Mouse (Mus musculus) 3T3-L1 (cell line): ENCODE measurements around the gene Zdhhc4.
A peak's percentile ranks its signal among the peaks of the same experiment; 100 is the strongest.

Source experiments
- DNase-seq: peaks from one replicate; pipeline ENCODE4 v3.0.0-alpha.2; 2015; ENCODE audit warnings: low read depth, low spot score

Gene Zdhhc4

DNA sequence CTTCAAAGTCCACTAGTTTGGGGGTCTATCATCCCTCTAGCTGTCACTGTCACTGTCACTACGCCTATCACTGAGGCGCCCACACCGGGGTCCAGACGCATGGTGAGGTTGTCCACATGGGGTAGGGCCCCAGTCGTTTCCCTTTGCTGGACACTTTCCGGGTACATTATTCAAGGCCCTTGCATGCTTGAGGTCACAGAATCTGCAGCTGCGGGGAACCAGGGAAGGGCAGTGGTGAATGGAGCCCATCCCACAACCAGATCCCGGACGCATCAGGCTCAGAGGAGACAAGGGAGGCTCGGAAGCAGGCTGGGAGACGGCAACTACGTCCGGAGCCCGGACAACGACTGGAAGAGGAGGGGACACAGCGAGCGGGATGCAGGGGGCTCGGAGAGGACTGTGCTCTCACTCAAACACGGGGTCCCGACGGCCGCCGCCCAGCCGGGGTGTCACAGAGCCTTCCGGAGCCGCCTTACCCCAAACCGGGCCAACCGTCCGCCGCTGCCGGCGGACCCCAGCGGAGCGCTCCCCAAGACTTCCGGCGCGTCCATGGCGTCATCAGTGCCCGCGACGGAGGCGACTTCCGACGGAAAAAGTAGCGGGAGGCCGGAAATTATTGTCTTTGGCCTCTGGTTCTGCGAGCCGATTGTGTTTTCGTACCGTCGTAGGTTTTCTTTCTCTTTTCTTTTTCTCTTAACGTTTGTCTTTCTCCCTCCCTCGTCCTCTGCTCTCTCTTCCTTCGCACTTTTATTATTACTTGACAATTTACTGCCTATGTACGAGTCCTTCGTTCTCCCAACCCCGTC lies at the start of gene Zdhhc4:
Gene Zdhhc4, minus strand, starts transcription at position 567 of the 806 bp plus-strand sequence.
- DNase-seq: peak; percentile 85

DNA sequence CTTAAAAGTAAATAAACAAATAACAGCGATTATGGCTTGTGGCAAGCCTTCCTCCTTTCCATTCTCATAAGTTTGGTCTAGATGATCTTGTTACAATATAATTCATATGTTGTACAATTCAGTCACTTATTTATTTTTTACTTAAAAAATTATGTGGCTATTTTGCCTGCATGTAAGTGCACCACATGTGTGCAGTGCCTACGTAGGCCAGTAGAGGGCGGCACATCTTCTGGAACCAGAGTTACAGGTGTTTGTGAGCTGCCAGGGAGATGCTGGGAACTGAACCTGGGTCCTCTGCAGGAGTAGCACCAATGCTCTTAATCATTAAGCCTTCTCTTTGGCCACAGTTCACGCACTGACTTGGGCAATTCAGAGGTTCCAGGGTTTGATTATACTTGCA lies 47.1 kb upstream of the Zdhhc4 start:
- DNase-seq: peak; percentile 10

DNA sequence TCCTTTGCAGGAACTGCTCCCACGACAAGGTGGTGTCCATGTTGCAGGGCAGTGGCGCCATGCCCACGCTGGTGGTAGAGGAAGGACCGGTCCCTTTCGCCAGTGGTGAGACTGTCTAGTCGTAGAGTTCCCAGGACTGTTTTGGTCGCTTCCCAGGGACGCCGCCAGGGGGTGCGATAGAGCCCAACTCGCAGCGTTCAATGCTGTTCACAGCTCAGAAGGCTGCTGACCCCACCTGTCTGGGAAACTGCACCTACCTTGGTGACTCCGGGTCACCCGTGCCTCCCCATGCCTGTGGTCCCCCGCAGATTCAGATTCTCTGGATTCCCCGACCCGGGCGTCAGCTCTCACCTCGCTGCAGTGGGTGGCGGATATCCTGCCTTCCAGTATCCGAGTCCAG lies 46.2 kb upstream of the Zdhhc4 start:
- peak; percentile 23 for DNase-seq

DNA sequence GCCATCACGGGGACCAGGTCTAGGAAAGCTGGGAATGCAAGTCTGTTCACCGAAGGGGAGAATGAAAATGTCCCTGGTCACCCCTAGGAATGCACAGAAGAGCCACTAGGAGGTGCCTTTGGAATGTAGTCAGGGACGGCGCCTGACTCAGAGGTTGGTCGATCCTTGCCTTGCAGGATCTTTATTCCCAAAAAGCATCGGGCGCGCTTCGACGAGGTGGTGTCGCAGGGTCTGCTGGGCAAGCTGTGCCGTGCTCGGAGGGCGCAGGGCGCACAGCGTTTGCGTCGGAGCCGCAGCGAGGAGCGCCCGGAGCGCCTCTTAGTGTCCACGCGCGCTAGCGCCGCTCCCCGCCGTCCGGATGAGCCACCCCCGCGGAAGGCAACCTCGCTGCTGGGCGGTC lies 43.8 kb upstream of the Zdhhc4 start:
- DNase-seq: peak; percentile 25

DNA sequence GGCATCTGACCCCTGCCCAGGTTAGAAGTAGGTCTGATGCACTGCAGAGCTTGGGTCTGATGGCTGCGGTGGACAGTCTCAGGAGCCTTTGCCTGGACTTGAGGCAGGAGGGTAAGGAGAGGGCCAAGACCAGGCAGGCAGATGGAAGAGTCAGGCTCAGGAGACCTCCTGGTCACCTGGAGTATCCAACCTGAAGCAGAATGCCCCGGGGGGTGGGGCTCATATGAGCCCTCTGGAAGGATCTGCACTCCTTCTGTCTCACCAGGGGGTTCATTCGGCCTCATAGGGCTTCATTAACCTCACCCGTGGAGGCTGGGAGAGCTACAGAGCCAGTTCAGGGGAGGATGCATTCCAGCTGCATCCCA lies 42.1 kb upstream of the Zdhhc4 start:
- no peak for DNase-seq

DNA sequence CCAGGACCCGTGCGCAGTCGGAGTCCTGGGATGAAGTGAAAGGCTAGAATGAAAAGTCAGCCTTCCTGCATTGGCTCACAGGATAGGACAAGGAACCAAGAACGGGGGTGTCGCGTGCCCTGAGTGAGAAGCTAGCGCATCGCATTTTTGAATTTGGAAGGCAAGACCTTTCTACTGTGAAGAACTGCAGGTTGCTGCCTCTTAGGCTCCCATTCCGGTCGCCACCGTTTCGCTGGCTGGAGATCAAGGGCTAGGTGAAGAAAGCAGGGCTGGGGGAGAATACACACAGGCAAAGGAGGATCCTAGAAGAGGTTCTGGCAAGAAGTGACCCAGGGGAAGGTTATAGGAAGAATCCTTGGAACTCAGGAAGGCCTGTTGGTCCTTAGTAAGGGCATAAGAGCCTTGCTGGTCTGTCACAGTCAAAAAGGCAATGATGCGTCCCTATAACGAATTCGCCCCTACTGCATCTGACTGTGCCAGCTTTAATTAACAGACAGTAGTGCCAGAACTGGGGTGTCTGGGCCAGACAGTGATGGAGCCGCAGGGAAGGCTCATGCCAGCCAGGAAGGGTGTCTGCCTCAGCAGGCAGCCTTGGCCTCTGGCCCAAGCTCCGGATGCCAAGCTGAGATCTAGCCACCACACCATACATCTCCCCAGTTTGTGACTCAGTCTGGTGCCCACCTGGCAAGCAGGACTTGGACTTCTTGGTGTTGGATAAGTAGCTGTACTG lies 41.5 kb upstream of the Zdhhc4 start:
- DNase-seq: no peak

DNA sequence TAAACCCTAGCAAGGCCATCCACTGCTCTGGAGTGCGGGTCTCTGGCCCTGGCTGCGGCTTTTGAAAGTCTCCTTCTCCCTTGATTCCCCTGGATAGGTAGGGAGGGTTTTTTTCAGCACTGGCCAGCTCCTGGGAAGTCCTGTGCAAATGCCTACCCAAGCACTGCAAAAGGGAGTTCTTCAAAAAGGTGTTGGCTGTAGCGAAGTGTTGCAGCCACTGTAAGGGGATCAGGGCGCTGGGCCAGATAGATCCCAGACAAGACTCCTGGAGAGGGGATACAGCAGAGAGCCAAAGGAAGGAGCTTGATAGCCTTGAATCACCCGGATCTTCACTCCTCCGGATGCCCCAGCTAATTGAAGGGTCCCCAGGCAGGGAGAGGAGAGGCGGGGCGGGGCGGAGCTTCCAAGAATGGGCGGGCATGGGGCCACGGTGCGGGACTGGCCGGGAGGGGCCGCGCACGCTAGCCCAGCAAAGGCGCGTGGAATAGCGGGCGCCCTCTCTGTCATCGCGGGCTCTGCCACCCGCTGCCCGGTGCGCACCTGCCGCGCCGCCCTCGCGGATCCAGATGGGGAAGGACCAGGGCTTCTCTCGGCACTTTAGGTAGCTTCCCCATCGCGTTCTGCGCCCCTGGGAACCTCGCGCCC lies 40.7 kb upstream of the Zdhhc4 start:
- no peak for DNase-seq

DNA sequence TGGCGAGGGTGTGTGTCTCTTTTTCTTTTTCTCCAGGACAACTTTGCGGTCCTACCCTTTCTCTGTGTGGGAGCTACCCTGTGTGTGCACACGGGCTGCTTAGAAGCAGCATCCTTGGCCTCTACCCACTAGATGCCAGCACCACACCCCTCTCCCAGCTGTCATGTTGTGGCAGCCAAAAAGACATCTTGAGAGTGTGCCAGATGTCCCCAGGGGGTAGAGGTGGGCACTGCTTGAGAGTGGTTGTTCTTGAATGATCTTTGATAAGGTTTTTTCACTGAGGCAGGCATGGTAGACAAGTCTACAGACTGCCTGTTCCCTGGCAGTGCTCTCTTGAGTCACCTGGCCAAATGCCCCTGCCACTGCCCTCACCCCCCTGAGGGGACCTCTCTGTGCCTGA lies 38.9 kb upstream of the Zdhhc4 start:
- no peak for DNase-seq

DNA sequence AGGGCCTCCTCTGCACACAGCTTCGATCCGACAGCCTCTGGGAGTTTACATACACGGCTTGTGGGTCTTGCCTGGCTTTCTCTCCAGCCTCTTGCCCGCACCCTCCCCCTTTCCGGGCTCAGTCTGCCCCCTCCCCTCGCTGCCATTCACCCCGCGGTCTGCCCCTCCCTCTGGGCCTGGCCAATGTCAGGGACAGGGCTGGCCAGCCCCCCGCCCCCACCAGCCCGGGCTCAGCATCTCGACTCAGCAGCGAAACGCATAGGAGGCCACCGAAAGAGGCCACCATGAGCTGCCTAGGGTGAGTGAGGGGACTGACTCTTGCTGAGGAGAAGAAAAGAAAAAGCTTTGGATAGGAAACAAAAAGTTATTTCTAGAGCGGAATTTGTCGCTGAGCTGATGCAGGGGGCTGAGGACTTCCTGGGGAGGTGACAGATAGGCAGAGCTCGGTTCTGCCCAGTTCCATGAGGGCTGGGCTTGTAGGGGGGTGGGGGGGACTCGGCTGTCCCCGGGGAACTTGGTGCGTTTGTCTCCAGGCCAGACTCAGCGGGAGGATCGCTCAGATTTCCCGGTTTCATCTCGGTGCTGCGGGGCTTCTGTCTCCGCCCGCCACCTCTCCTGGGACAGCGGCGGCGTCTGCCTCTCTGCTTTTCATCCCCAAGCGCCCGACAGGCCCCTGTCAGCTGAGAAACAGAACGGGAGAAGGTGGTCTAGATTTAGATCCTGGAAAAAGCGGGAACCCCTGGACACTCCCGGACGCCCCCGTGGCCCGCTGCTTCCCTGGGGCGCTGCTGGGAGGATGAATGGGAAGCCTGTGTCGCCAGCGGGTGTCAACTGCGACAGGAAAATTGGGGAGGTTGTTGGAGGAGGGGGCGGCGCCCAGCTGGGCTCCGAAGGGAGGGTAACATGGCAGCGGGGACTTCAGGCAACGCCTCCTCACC lies 34.9 kb upstream of the Zdhhc4 start:
- DNase-seq: no peak

DNA sequence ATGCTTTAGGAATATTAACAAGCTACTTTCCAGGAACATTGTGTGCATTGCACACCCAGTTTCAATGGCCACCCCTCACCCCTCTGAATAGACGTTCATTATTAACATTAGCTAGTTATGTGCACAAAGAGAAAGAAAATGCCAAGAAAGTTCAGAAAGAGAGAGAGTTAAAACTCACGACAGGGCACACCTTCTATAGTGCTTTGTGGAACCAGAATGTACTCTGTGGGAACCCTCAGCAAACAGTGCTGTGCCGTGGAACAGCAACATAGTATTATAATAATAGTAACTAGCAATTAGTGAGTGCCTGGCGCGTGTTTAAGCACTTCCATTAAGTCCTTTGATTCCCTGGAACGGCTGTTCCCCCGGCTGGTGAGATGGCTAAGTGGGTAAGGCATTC lies 32.4 kb upstream of the Zdhhc4 start:
- no peak for DNase-seq

DNA sequence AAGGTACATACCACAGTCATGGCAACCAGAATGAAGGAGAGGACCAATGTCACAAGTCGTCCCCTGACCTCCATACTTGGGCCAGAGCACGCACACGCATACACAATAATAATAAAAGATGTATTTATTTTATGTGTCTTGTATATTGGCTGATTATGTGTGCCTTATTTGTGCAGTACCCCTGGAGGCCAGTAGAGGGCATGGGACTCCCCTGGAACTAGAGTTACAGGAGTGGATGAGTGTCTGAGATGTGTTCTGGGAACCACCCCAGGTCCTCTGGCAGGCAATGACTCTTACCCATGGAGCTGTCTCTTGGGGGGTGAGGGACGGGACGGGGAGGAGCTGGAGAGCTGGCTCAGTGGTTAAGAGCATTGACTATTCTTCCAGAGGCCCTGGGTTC lies 30.9 kb upstream of the Zdhhc4 start:
- DNase-seq: peak; percentile 56

DNA sequence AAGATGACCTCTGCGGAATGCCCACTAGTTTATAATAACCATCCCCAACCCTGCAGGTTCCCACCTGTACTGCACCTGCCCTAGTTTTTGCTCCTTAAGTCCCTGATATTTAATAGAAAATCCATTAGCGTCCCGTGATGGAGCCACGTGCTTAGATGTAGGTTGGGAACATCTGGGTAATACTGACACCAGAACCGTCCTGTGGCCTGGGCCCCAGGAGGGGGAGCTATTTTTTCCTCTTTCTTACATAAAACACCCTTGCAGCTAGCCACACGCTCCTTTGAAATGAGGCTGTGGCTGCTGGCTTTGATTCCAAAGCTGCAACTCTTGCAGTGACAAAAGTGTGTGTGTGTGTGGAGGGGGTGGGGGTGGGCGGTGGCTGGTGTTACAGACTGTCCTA lies 30.2 kb upstream of the Zdhhc4 start:
- DNase-seq: peak; percentile 7

DNA sequence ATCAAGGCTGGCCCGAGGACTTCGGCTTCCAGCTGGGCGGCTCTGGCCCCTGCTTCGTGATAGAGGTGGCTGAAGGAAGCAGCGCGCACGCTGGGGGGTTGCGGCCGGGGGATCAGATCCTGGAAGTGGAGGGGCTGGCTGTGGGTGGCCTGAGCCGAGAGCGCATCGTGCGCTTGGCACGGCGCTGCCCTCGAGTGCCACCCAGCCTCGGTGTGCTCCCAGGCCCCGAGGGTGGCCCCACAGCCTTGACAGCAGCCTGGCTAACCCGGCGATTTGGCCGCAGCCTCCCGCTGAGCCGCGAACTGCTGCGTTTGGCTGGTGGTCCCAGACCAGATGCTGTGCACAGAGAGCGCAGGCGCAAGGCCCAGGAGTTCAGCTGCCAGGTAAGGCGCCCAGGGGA lies 28.5 kb upstream of the Zdhhc4 start:
- DNase-seq: no peak

DNA sequence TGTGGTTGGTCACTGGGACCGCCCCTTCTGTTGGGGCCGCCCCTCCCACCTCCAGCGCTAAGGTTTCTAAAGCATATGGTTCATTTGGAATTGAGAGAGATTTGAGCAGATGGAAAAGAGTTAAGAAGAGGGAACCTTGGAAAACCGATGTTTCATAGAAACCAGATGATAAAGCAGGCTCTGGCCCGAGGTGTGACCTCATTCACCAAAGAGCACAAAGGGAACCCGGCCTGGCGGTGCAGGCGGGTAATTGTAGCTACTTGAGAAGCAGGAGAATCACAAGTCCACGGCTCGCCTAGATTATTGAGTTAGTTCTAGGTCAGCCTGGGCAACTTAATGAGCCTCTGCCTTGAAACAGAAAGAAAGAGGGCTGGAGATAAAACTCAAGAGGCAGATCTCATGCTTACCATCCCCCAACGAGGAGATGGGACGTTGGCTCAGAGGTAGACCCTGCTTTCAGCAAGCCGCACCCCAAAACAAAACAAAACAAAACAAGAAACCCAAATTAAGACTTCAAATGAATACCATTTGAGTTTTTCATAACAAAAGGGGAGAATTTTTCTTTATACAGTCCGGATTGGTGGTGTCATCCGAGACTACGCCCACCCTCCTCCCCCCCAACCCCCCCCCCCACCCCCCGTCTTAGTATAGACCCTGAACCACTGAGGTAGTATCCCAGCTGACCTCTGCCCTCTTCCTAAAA lies 27.8 kb upstream of the Zdhhc4 start, which contains the start of gene Grid2ip:
Gene Grid2ip, plus strand, starts transcription at position 653 of the 703 bp plus-strand sequence.
- DNase-seq: peak; percentile 5

DNA sequence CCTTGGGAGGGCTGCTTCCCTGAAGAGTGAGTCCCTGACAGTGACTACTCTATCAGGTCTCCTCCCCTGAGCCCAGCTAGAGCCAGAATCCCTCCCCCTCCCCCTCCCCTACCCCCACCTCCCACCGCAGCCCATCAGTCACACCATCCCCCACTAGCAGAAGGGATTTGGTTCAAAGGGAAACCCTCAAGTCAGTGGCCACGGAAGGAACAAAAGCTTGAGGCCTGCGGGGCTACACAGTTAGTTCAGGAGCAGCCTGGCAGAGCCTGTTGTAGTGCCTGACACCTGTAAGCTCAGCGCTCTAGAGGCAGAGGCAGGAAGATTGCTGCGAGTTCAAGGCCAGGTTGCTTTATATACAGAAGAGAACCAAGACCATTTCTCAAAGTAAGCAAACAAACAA lies 27.0 kb upstream of the Zdhhc4 start:
- no peak for DNase-seq

DNA sequence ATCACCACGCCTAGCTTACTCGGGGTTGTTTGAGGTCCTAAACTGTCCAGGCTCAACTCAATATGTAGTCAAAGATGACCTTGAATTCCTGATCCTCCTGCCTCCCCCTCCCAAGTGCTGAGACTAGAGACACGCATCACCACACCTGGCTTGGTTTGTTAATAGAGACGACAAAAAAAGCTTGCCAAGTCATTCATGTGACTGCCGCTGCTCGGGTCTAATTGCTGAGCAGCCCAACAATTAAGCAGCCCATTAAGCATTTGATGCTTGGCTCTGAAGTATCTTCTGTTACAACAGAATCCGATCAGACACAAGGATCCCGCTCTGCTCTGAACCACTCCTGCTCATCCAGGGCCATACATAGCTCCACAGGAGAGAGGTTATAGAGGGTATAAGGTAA lies 17.3 kb upstream of the Zdhhc4 start:
- no peak for DNase-seq

DNA sequence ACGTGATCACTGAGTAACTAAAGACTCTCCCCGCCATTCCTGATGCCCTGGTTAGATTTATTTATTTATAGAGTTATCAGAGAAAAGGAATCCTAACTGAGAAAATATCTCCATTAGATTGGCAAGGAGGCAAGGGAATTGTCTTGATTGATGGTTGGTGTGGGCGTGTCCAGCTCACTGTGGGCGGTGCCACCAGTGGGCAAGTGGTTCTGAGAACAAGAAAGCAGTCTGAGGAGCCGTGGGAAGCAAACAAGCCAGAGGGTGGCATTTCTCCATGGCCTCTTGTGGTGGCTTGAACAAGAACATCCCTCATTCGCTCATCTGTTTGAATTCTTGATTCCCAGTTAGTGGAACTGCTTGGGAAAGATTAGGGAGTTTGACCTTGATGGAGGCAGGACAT lies 10.5 kb upstream of the Zdhhc4 start:
- DNase-seq: no peak

DNA sequence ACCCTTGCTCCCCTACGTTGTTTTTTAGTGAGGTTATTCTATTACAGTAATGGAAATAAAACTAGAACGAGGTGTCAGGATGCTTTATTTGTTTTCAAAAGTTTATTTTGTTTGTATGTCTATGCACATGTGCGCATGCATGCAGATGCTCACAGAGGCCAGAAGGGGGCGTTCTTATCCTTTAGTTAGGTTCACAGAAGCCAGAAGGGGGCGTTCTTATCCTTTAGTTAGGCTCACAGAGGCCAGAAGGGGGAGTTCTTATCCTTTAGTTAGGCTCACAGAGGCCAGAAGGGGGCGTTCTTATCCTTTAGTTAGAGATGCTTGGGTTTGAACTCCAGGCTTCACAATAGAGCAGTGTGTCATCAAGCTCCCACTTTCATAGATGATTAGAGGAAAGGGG lies 7.5 kb upstream of the Zdhhc4 start:
- DNase-seq: peak; percentile 32

DNA sequence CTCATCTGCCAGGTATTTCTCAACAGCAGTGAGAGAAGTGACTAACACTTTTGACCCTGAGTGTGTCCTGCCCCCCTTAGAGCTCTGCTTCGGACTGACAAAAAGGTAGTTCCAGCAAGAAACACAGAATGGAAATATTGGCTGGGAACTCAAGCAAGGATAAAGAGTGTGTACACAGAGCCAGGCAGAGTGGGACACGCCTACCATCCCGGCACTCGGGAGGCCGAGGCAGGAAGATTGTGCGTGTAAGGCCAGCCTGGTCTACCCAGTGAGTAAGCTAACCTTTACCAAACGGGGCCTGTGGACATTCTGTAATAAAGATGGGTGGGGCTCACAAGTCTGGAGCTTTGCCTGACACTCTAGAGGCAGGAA lies 6.0 kb upstream of the Zdhhc4 start:
- no peak for DNase-seq

DNA sequence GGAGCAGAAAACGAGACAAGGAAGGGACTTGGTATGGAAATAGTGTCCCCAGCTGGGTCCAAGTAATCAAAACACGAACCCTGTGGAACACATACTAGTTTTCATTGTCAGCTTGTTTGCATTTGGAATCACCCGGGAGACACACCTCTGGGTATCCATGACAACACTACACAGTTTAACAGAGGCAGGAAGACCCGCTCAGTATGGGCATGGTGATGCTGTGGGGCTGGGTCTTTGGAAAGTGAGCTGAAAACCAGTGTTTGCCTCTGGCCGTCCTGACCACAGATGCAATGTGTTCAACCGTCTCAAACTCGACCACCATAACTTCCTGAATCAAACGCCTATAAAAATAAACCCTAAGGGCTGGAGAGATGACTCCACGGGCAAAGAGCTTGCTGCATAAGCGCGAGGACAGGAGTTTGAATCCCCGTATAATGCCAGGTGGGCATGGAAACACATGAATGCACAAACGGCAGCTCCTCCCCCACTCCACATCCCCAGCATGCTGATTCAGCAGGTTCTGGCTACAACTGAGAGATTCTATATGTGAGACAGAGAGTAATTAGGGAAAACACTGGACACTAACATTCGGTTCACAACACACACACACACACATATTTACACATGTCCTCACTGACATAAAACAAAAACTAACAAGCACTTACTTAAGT lies 5.5 kb upstream of the Zdhhc4 start:
- no peak for DNase-seq
